Mouse (Mus musculus): ENCODE measurements around the gene Filip1l.
A peak's percentile ranks its signal among the peaks of the same experiment; 100 is the strongest.

The Filip1l gene

DNA sequence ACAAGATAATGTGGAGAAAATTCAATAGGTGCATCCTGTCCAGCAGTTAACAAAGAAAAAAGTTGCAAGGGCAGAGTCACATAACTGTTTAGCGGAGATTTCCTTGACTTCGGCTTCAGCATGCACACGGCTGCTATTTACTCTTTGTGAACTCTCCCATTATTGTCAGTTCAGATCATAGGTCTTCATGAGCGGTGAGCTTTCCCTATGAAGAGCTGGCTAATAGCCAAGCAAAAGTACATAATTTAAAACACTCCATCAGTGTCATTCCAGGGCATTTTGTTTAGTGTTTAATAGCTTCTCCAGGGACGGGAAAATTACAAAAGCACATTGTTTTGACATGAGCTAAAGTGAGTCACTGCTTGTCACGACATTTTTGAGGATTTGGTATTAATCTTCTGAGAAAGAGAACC lies 179.2 kb downstream of the Filip1l start:
- DNase-seq (ENCODE audit: low spot score), result peak; percentile 16

DNA sequence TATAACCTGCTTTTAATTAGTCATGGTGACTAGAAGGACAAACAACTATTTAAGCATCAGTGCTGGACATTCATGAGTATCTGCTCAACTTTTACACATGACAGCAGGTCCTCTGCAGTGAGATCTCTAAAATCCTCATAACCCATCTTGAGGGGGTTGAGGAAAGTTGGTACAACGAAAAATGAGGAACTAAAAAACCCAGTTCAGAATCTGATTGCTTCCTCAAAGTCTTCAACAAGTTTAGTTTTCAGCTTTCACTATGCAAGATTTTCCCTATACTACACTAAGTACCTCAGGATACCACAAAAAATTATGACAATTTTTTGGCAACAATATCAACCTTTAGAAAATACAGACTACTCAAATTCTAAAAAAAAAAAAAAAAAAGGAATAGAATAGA lies 181.5 kb downstream of the Filip1l start:
- DNase-seq (ENCODE audit: low spot score), result no peak

DNA sequence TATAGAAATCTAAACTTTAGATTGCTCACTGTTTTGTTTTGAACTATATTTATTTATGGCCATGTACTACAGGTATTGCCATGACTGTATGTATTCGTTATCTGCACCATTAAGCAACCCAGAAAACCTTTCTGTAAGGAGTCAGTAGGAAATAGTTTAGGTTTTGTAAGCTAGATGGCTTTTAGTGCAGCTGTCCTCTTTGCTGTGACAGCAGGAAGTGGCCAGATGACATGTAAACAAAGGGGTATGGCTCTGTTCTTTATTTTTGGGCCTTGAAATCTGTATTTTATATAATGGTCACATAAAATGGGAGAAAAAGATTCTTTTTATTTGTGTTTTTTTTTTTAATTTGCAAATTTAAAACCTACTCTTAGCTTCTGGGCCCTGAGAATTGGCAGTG lies 181.9 kb downstream of the Filip1l start:
- DNase-seq (ENCODE audit: low spot score), result no peak

DNA sequence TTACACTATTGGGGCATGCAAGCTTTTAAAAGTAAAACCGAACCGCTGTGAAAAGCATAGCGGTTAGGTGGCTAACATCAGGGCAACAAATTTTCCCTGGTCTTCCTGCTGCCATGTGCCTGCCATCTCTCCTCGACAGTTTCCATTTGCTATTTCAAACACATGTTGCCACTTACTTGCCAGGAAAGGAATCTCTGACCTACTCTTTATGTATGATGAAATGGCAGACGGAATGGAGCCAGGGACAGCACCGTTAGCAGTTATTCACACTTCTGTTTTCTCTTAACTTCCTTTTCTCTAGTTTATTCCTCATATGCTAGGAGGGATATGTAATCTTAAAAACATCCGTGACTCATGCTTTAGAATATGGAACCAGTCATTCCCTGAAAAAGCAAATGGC lies 183.6 kb downstream of the Filip1l start:
- DNase-seq (ENCODE audit: low spot score), result no peak

DNA sequence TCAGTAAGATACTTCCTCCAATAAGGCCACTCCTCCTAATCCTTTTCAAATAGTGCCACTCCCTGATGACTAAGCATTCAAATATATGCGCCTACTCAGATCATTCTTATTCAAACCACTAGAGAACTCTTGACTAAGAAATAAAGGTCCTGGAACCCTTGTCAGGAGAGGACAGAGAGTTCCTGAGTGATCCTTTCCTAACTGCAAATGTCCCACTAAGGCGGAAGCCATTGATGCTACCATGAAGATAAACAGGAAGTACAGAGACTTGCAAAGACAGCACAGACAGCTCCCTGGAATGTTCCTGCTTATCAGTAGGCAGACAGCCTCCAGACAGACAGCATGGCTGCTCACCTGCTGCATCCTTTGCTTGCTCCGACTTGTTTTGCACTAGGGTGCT lies 190.3 kb downstream of the Filip1l start:
- DNase-seq (ENCODE audit: low spot score), result no peak

DNA sequence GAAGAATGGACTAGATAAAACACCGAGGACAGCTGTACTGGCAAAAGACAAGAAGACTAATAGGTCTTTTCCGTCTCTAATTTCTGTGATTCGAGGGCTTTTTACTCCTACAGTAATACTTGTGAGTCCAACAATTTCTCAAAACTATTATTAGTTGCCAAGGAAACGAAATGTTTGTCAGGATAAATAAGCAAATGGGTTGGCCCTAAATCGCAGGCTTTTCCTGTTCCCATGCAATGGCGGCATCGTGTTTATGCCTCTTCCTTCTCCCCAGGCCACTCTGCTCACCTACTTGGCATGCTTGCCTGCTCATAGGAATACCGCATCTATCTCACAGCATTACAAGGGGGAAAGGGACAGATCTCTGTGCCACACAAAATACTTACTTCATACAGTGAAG lies 191.5 kb downstream of the Filip1l start:
- no peak for DNase-seq (ENCODE audit: low spot score)

DNA sequence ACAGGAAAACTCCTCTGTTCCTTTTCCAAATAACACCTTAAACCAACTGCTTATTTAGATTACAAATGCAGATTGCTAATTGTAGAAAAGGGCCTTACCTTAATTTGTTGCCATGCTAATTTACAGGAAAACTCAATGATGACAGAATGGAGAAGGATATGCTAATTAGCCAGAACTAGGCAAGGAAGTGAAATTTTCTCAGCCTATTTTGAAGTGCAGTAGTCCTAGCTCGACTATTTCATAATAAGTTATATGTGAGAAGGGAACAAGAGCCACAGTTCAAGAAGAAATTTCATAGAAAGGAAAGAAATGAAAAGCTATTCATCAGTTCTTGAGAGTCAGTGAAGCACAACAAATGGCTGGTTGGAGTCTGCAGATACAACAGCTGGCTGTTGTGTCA lies 193.5 kb downstream of the Filip1l start:
- DNase-seq (ENCODE audit: low spot score), result no peak

DNA sequence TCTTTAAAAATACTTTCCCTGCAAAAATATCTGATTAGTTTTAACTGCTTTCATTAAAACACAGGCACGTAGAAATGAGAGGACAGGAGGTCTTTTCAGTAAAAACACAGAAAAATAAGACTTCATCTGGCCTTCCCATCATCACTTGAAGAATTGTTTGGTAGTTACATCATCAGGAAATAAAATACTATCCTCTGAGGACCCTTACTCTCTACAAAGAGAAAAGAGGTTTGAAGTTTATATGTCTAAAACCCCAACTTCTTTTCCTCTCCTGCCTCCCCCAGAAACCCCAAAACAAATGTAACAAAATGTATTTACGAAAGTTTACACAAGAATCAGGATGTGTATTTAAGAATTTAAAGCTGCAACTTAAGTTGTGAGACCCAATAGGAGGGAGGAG lies 195.7 kb downstream of the Filip1l start:
- no peak for DNase-seq (ENCODE audit: low spot score)

DNA sequence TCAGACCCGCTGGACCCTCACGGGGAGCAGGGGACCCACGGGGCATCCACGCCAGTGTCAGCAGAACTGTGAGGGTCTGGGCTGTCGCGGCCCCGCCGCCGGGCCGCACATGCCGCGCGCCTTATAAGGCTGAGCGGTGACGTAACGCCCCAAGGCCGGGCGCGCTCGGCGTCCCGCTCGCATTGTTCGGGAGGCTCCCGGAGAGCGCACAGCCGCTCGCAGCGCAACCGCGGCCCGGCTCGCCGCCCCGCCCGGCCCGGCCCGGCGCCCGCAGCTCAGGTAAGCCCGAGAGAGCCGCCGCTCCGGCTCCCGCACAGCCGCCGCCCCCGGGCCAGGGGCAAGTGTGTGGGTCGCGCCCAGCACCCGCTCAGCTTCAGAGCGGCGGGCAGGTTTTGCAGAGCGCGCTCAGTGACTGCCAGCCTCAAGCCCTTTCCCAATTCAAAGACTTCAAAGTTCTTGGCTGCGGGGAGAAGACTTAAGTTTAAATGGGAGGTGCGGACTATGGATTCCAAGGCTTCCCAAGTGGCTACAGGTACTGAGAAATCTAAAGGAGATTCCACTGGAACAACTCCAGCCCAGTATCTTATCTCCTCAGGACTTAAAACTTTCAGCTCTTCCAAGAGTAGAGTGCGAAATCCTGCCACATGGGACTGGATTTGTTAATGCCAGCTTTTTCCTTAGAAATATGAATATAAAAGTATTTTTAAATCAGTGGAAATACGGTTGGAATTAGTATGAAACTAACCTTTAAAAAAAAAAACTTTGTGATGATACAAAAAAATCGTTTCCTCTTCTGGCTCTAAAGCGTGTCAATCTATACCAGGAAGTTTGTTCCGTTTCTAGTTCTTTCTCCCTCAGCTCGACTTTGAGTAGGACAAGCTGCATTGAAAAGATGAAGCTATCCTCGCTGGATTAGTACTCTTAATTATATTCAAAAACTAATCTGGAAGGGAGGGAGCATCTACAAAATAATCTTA lies 196.5 kb downstream of the Filip1l start:
- DNase-seq (ENCODE audit: low spot score), result peak; percentile 69

DNA sequence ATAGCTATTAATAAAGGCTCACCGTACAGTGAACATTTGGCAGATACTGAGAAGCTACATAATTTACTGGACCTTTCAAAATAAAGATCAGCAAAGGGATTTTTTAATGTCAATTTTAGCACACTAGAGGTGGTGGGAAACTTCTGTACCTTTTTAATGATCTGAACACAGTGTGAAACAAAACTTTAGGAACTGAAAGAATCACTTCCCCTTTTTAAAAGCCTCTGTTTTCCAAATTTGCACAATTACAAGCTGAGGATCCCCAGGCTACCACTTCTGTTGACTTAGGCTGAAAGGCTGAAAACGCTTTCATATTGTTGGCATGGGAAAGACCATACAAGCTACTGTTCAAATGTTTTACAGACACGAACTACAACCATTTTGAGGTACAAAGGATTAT lies 197.2 kb downstream of the Filip1l start:
- no peak for DNase-seq (ENCODE audit: low spot score)

DNA sequence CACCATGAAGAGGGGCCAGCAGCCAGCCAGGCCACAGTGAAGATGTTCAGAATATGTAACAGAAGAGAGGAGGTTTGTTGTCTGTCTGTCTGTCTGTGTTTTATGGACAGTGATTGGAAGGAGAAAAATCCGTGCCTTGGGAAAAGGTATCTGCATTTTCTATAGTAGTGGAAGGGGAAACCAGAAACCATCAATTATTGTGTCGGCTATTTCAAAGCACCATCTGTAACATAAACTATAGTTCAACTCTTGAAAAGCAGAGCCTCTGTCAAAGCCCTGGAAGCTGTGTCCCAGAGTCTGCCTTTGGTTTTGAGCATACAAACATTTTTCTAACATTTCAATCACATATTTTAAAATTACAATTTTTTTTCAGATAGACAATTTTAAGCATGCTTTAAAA lies 197.9 kb downstream of the Filip1l start:
- no peak for DNase-seq (ENCODE audit: low spot score)

DNA sequence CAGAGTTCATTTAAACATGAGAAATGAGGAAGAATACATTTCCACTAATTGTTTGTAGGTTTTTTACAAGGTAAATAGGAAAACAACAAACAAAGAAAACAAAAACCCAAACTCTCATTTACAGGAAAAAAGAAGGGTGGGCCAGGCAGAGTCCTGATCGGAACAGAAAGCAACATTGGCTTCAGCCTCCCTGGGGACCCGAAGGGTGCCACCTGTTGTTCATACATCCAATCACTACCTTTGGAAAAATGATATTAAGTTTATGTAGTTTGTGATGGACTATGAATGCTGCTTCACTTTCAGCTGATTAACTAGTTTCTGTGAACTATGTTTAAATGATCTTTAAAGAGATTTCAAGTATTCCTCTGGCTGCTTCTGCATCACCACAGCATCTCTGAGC lies 198.7 kb downstream of the Filip1l start:
- no peak for DNase-seq (ENCODE audit: low spot score)

DNA sequence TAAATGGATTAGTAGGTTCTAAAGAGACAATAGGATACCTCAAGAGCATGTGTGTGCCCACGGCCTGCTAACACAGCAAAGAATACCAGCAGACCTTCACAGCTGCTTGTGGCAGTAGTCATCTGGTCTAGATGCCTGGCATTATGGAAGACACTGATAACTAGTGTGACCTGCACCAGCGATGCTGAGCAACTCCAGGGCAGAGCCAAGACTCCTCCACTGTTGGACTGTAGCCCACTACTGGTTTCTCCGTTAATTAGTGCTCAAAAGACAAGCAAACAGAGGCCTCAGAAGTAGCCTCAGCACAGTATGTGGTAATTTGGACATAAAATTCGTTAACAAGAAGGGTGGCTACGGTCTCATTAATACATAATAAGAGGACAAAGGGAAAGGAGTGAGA lies 199.8 kb downstream of the Filip1l start:
- DNase-seq (ENCODE audit: low spot score), result peak; percentile 31

DNA sequence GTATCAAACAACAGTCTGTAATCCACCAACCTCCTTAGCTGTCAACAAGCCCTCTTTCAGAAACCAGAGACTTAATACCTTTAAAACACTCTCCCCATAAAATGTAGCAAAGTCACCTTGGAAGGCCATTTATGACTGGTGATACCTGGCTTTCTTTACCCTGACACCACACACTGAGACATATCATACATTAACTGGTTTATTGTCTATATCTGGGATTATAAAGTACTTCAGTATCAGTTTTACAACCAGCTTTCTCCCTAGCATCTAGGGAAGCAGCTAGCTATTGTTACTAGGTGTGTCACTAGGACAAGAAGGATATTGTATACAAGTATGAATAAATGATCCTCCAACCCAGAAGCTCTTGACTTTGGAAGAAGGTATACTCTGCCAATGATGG lies 200.3 kb downstream of the Filip1l start:
- no peak for DNase-seq (ENCODE audit: low spot score)

DNA sequence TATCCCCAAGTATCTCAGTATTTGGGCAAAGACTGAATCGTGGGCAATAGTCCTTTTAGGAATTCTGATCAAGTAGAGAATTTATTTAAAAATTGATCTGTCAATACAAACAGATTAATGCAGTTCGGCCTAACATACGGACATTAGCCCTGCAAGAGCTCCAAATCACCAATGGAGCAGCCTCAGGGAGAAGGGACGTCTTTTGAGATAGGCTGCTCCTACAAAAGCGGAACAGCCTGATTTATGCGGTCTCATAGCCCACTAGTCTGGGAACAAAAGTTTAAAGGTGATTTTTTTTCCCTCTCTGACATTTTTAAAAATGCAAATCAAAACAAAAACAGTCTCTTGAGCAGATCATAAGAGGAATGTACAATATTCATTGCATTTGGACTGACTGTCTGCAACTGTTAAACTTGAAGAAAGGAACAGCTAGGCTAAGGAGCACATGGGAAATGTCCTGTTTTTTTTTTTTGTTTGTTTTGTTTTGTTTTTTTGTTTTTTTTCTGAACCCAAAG lies 202.1 kb downstream of the Filip1l start:
- no peak for DNase-seq (ENCODE audit: low spot score)

DNA sequence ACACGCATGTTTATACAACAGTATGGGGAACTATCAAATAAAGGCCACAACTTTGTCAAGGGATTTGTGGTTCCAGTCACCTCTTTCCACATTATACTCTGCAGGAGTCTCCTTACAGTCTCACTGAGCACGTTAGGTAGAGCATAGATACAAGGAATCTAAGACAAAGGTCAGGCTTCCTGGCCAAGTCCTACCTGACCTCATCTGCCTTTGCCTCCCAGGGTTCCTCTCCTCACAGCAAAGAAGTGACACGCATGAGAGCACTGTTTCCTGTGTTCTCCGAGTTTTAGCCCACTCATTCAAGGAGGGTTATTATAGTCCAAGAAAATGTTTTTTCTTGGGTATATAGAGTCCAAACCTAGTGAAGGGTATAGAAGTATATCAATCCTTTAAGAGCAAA lies 202.8 kb downstream of the Filip1l start:
- DNase-seq (ENCODE audit: low spot score), result no peak

DNA sequence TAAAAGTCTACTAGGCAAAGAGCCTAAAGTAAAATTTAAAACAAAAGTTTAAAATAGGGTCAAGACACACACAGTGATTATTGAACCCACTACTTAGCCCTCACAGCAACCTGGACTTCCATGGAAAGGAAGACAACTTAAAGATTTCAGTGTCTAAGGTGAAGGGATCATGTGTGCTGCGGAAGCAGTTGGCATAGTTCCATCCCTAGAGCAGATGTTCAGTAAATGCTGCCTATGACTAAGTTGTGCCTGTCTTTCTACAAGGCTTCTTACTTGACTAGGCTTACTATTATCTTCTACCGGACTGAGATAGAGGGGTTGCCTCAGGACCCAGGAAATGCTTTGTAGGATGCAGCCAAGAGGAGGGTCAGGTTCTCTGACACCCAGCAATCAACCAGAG lies 203.4 kb downstream of the Filip1l start:
- DNase-seq (ENCODE audit: low spot score), result peak; percentile 17

DNA sequence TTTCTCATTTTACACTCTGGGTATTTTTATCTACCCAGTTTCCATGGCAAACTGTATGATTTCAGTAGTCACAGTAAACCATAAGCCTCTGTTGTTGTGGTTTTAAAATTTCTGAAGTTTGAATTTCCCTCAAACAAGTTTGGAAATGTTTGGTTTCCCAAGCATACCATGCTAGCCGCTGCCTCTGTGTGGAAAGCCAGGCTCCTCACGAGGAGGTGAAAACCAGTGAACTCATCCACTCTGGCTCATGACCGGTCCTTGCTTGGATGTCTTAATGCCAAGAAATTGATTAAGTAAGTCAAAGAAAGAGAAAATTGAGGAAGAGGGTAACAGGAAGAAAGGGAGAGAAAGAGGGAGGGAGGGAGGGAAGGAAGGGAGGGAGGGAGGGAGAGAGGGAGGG lies 205.4 kb downstream of the Filip1l start:
- DNase-seq (ENCODE audit: low spot score), result no peak

DNA sequence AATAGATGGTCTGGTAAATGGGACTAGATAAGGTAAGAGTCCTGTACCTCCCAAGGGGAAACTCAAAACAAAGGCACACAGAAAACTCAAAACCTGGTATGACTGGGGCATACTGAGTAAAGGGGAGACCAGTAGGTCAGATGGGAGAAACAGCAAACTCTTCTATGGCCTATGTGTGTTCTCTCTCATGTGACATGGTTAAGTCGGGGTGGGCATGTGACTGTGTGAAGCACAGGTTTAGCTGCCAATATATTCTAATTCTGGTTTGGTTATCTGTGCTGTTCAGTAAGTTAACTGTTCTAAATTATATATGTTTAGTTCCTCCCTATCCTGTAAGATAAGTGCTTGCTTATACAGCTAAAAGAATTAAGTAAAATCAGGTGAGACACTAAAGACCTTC lies 207.3 kb downstream of the Filip1l start:
- no peak for DNase-seq (ENCODE audit: low spot score)

DNA sequence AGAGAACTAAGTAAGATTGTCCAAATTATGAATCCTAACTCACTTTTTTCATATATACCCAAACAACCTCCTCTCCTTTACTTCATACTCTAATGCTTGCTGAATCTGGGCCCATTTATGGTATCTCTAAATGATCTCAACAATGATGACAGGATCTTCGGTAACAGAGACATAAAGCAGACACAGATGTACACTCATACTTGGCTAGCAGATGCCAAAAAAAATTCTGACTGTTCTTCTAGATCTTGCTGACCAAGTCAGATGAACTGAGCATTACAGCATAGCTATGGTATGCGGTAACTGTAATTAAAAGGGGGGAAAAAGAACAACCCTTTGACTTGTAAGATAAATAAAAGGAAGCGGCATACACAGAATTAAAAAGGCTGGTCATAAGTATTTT lies 210.6 kb downstream of the Filip1l start:
- peak; percentile 63 for DNase-seq (ENCODE audit: low spot score)

DNA sequence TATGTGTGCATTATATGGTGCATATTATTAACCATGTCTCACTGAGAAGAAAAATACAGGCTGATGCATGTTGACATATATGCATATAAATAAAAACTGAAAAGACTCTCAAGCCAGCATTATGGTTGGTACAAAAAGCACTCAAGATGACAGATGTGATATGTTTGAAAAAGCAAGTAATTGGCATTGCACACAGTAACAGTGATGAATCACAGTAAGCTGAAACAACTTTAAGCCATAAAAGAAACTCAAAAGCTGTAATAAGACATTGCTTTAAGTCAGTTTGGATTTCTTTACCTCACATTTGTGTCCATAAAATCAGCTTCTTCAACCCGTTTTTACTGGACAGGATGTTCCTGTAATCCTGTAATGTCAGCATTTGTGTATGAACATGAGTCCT lies 211.9 kb downstream of the Filip1l start:
- DNase-seq (ENCODE audit: low spot score), result no peak

DNA sequence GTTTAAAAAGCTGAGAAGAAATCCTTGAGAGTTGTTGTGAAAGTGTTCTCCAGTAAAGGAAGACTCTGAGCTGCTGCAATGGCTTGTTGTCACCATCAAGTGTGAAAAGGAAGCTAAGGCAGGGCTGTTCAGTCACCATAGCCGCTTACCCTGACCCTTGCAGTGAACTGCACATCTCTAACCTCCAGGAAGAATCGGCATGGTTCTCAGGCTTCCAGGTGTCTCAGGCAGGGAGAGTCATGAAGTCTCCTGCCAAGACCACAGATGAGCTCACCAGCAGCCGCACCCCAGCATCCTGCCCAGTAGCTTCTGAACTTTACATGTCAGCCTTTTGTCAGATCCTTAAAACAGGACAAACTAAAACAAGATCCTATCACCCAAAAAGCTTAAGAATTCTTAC lies 213.3 kb downstream of the Filip1l start:
- DNase-seq (ENCODE audit: low spot score), result peak; percentile 21

DNA sequence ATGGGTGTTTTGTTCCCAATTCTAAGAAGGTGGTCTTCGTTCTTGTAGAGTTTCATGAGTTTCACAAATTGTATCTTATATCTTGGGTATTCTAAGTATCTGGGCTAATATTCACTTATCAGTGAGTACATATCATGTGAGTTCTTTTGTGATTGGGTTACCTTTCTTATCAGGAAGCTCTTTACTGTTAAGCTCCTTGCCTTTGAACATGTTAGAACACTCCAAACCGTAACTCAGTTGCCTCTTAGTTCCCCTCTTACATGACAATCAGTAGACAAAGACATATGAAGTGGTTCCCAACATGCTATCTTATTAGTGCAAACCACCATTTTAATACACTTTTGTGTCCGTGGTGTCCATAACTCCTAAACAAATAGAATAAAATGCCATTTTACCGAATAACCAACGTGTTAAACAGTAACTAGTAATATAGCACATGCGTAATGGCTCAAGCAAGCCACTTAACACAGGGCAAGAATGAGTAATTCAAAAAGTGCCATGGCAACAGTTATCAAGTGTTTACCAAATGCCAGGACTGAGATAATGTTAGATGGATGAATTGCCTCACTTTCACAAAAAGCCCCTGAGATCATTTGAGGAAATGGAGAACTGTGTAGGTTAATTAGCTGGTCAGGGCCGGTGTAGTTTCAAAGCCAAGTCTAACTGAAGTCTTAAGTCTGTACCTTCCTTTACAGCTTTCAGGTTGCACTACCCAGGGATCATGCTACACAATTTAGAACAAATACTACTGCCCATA lies 215.9 kb downstream of the Filip1l start:
- DNase-seq (ENCODE audit: low spot score), result no peak
